Mouse (Mus musculus) inflammation-experienced regulatory T-cells, adult 16 weeks (primary cell): ENCODE results near the gene Ak4. TPM values are rescaled to one million over a fixed set of nuclear protein-coding genes. Genes with fewer than 3 reads are reported as not detected.

Experiments
- polyA plus RNA-seq: library from polyadenylated mRNA; unstranded; fragments of 100-300 nt; shearing (Covaris generic); gene quantifications from one replicate; pipeline ENCODE4 v1.2.1, GENCODE M21; 2017

Ak4 gene
- 0.38 TPM for polyA plus RNA-seq

DNA sequence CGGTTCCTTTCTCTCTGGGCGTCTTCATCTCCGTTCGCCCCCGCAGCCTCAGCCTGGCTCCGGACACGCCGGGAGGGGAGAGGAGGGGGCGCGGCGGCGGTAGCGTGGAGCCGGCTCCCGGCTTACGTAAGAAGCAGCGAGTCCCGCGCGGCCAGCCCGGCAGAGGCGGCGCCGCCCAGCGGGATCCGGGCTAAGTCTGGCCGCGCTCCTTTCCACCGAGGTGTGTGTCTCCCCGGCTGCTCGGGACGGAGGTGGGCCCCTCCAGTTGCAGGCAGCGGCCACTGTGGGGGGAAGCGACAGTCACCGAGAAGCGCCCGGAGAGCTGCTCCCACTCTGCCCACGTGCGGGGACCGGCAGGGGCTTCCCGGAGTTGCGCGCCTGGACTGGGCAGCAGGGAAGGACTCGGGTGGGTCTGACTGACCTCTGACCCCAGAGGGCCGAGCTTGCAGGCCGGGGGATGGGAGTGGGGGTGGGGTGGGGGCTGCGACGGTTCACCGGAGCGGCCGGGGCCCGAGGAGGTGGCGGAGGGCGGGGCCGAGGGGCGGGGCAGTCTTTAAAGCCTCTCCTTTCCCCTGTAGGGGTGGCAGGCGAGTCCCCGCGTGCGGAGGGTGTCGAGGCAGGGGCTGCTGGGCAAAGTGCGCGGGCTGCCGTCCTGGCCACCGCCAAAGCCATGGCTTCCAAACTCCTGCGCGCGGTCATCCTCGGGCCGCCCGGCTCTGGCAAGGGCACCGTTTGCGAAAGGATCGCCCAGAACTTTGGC is at the start of gene Ak4:
Gene Ak4, plus strand, starts transcription at position 127 of the 760 bp plus-strand sequence.

DNA sequence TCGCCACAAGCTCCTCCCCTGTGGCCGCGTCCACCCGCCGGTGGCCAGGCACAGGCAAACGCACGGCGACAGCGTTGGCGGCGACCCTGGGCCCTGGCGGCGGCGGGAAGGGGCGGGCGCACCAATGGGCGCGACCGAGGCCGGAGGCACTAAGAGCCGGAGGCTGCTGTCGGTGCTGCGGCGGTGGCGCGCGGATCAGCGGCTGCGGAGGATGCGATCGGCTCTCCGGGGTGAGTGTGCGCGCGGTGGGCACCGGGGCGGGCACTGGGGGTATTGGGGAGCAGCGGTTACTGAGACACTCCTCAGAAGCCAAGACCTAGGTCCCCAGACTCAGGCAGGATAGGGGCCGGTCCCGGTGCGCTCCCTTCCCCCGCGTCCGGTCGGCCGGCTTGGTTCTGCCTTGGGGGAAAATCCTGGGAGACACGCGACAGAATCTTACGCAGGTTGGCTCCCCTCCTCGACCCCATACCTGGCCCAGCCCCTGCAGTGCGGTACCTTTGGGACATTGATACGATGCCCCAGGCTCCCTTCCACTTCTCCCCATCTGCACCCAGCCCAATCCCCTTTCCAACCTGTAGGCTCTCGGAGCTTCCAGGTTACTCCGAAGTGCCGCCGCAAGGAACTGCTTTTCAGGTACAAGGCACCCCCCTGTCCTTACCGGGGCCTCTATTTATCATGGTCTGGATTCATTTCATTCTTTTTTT is 77.6 kb downstream of the Ak4 start, which contains the start of gene Dnajc6:
Gene Dnajc6, plus strand, starts transcription at position 115 of the 704 bp plus-strand sequence.

Other genes with a start within 250 kb of the Ak4 start
- gene Jak1, start 154.0 kb upstream of the Ak4 start, polyA plus RNA-seq: 593 TPM
- gene Dnajc6, start 77.4 kb downstream of the Ak4 start, polyA plus RNA-seq: 1.0 TPM
- 92.1 TPM for gene Leprot, start 228.4 kb downstream of the Ak4 start, polyA plus RNA-seq